Mouse (Mus musculus): ENCODE measurements around the gene Setx. TPM values are rescaled to one million over a fixed set of nuclear protein-coding genes. Genes with fewer than 3 reads are reported as not detected.

Setx gene
- total RNA-seq, 2 experiments from 2014 or later = 61.5 to 66.4 TPM

DNA sequence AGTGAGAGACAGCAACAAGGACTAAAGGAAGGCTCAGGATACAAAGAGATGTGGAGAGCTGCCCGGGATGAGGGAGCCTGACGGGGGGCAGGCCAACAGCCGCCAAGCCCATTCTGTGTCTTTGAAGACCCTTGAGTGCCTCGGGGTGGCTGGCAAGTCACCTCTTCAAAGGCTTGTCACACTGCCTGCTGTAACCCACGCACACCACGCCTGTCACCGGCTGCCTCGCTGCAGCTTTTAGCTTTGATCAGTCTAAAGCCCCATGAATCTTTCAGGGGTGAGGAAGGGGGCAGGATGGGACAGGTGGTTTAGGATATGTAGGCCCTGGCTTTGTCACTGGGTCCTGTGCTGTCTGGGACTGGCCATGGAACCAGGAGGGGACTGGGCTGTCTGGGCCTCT is 82.2 kb downstream of the Setx start:
- intact Hi-C loops (cut with DNase I) = no loop called here
- DNase-seq = no peak

GRCm38 (mm10) chr2:29216286-29217012 is 92.5 kb downstream of the Setx start:
- intact Hi-C loops (cut with DNase I) = no loop called here

DNA sequence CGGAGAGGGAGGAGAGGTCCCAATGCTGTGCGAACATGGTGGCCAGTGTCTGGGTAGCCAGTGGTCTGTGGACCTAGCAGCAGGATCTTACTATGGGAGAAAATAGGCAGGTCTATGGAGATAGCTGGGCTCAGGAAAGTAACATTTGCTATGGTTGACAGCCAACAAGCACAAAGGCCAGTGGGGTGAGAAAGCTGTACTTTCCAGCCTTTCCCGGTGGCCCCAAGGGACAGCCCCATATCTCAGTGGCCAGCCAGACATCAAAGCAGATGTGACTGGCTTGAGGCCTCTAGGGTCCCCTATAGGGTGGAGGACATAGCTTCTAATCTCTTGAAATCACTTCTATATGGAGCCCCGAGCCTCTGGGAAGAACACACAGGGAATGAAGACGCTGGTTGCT is 93.1 kb downstream of the Setx start:
- DNase-seq = no peak
- intact Hi-C loops (cut with DNase I) = no loop called here

More at GRCm38 (mm10) chr2:29216286-29217012, 92.5 kb downstream of the Setx start:
- DNase-seq = peak; percentile 77

DNA sequence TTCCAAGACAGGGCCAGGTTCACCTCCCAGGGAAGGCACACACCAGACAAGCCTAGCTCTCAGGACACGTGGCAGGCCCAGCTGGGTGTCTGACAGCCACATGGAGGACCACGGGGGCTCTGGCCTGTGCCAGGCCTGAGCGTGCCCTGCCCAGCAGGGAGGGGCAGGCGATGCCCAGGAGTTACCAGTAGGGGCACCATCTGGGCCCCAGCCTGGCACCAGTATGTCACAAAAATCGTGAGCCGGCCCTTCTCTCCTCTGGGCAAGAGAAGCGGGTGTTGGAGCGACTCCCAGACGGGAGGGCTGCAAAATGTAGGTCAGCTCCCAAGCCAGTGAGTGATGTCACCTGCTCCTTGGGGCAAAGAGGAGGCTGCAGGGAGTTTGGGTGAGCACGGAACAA is 93.9 kb downstream of the Setx start:
- peak; percentile 95 for DNase-seq
- intact Hi-C loops (cut with DNase I) = no loop called here

- DNase-seq = no peak
- intact Hi-C loops (cut with DNase I) = no loop called here
Measured at GRCm38 (mm10) chr2:29218831-29219230, 94.8 kb downstream of the Setx start.

GRCm38 (mm10) chr2:29222302-29222701 is 98.3 kb downstream of the Setx start:
- no peak for DNase-seq
- intact Hi-C loops (cut with DNase I) = no loop called here

DNA sequence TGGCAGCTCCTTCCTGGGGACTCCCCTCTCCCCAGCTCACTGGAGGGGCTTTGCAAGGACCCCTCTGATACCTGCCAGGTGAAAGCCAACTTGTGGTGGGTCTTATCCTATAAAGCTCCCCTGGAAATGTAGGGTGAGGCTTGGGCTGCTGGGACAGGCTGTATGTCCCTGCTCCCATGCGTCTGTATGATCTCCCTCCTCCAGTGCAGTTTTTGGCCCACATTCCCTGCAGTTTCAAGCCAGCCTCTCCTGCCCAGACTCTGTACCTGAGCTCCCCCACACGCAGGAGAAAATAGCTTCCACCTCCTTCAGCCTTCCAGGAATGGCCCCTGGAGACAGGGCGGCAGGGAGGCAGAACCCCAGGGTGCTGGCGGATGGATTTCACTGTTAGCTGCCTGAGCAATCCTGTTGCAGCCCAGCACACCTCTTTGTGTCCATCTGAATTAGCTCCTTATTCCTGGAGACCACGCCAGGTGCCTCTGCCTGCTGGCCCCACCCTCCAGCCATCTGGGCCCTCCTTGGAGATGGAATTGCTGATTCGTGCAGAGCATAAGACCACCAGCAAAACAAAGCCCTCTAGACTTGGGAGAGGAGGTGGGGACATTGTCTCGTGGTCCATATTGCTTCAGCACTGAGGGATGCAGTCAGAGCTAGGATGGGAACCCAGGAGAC is 99.7 kb downstream of the Setx start:
- no peak for DNase-seq
- intact Hi-C loops (cut with DNase I) = no loop called here

- intact Hi-C loops (cut with DNase I) = no loop called here
- no peak for DNase-seq
Measured at GRCm38 (mm10) chr2:29226671-29227070, 102.7 kb downstream of the Setx start.

GRCm38 (mm10) chr2:29230191-29230835 is 106.3 kb downstream of the Setx start:
- intact Hi-C loops (cut with DNase I) = no loop called here
- DNase-seq = peak; percentile 78

Other genes starting within 250 kb of the Setx start
- under 1 TPM; 0.20 to 0.34 TPM for gene Barhl1, start 207.5 kb upstream of the Setx start, total RNA-seq (2021)
- 1 to 10 TPM; 1.0 to 1.5 TPM for gene Cfap77, start 69.1 kb upstream of the Setx start, total RNA-seq (2021)
- 10 to 100 TPM; 11.5 to 12.8 TPM for gene Ttf1, start 63.9 kb upstream of the Setx start, total RNA-seq (2021)
- 100 to 1,000 TPM; 140 to 149 TPM for gene Ntng2, start 128.8 kb downstream of the Setx start, total RNA-seq (2021)
- 10 to 100 TPM; 40.6 to 44.1 TPM for gene Med27, start 222.6 kb downstream of the Setx start, total RNA-seq (2021)